Comparison of ENCODE assay signal across 18 mouse cellular contexts in the genomic region with DNA sequence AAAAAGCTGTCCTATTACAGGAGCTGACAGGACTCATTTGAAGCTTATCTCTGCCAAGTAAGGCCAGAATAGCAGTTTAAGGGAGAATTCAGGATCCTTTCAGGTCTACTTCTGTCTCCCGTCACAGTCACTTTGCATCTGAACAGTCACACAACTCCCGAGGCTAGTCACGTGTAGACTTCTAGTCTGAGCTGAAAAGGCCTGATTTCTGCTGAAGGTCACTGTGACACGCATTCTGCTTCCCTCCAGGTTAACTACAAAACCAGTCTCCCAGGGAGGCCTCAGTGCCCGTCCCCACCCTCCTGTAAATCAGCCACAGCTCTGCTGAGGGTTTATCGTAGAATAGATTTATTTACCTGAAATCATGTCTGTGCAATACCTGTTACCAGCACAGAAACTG. TPM values are rescaled to one million over a fixed set of nuclear protein-coding genes. Genes with fewer than 3 reads are reported as not detected.
DNase-seq lines count a peak whose midpoint lies in the region; ATAC-seq and TF ChIP-seq lines count a peak whose summit lies in the region.
"Had no signal": no experiment of that assay in that cellular context is flagged by ENCODE, and none has a peak within 500 bp of the region (broad histone marks: within the 10 kb centered on the region; RNA-seq: fewer than 3 reads in every experiment).

No protein-coding gene starts in this region.

- H3K4me1 ChIP-seq in heart, embryonic 15.5 days (replicated peaks), result peaks cover 36% of the 10 kb centered on the region
- no peaks in the 10 kb centered on the region for H3K4me1 ChIP-seq in kidney, postnatal 0 days (replicated peaks; ENCODE audit: insufficient read depth, low read length)
- H3K4me1 ChIP-seq: limb, embryonic 15.5 days had no signal

- no peak for ATAC-seq in heart, embryonic 15.5 days (replicated peaks; ENCODE audit: insufficient number of reproducible peaks, insufficient read depth, low FRiP score, low read depth)
- no peak for ATAC-seq in kidney, postnatal 0 days (replicated peaks; ENCODE audit: low FRiP score, low read depth)
- ATAC-seq: CD4-positive, CD25-positive, alpha-beta regulatory T cell, adult 4 months had no signal

- H3K4me2 ChIP-seq in heart, embryonic 15.5 days, result no peak overlapping the region
- H3K4me2 ChIP-seq in kidney, postnatal 0 days (ENCODE audit: low read length), result no peak overlapping the region
- H3K4me2 ChIP-seq: limb, embryonic 15.5 days; liver, embryonic 15.5 days; midbrain, embryonic 11.5 days had no signal

- no peaks in the 10 kb centered on the region for H3K27me3 ChIP-seq in heart, embryonic 15.5 days
- H3K27me3 ChIP-seq in kidney, postnatal 0 days (ENCODE audit: insufficient read depth, low read length), result no peaks in the 10 kb centered on the region
- H3K27me3 ChIP-seq: limb, embryonic 15.5 days; liver, embryonic 15.5 days had no signal

- peaks cover 61% of the 10 kb centered on the region for H3K36me3 ChIP-seq in heart, embryonic 15.5 days
- peaks cover 45% of the 10 kb centered on the region for H3K36me3 ChIP-seq in kidney, postnatal 0 days (ENCODE audit: insufficient read depth, low read length)

- WGBS in heart, embryonic 15.5 days, result 52% methylated on average over 6 of the region's 6 CpGs
- 71% methylated on average over 6 of the region's 6 CpGs for WGBS in kidney, postnatal 0 days

- no peak overlapping the region for H3K9ac ChIP-seq in heart, embryonic 15.5 days
- no peak overlapping the region for H3K9ac ChIP-seq in kidney, postnatal 0 days (ENCODE audit: low read depth, low read length)
- H3K9ac ChIP-seq: limb, embryonic 15.5 days; liver, embryonic 15.5 days had no signal

- peak overlapping the region; percentile 63 for H3K27ac ChIP-seq in heart, embryonic 15.5 days
- H3K27ac ChIP-seq in kidney, postnatal 0 days, result peak overlapping the region; percentile 54; the same call in 1 of the 2 replicates
- H3K27ac ChIP-seq: limb, embryonic 15.5 days; liver, embryonic 15.5 days had no signal

- H3K4me3 ChIP-seq in heart, embryonic 15.5 days, result no peak overlapping the region
- no peak overlapping the region for H3K4me3 ChIP-seq in kidney, postnatal 0 days (replicated peaks; ENCODE audit: low read depth, low read length)
- H3K4me3 ChIP-seq: limb, embryonic 15.5 days; liver, embryonic 15.5 days had no signal

- DNase-seq in adrenal gland, postnatal 14 days, result peak; percentile 45
- no peak for DNase-seq in adrenal gland, postnatal 25 days
- DNase-seq in heart, adult 9 months (ENCODE audit: low spot score in 2 of 2), result no peak
- DNase-seq in kidney, postnatal 0 days (ENCODE audit: low spot score), result no peak
- no peak for DNase-seq in kidney, postnatal 25 days
- peak; percentile 97 for DNase-seq in ES-CJ7 (ENCODE audit: low read depth, low spot score)
- no peak for DNase-seq in yolk sac, embryonic 10.5 days (ENCODE audit: low spot score)
- DNase-seq: adrenal gland, postnatal 10 days; cerebellum, adult 18-20 months; cerebellum, postnatal 25 days; kidney, adult 18-20 months; right cerebral cortex, adult 18-20 months; thymus, postnatal 14 days had no signal

- no peak for TF ChIP-seq CTCF in kidney, postnatal 0 days (IDR thresholded peaks at IDR 0.05; ENCODE audit: low read depth)

- no peaks in the 10 kb centered on the region for H3K9me3 ChIP-seq in heart, embryonic 15.5 days (replicated peaks)
- no peaks in the 10 kb centered on the region for H3K9me3 ChIP-seq in kidney, postnatal 0 days (replicated peaks; ENCODE audit: low read length)
- H3K9me3 ChIP-seq: limb, embryonic 15.5 days; liver, embryonic 15.5 days had no signal

RNA-seq across cellular contexts. Expression of a gene that starts 31.7 kb away (rescaled TPM):
- total RNA-seq in adrenal gland, postnatal 14 days (2021), result 47.3 and 50.4 TPM in 2 replicates
- total RNA-seq in adrenal gland, postnatal 25 days (2021), result 43.6 and 46.0 TPM in 2 replicates
- 30.2 and 38.5 TPM in 2 replicates for polyA plus RNA-seq in heart, embryonic 15.5 days (2015; fragmentation: Nextera tagmentation; extraction: Ambion mirVana)
- polyA plus RNA-seq in kidney, postnatal 0 days (2015; fragmentation: Nextera tagmentation; extraction: Ambion mirVana), result 37.5 and 42.0 TPM in 2 replicates

RNA-seq across cellular contexts. Expression of a gene that starts 48.8 kb away (rescaled TPM):
- total RNA-seq in adrenal gland, postnatal 14 days (2021), result 212 and 220 TPM in 2 replicates
- total RNA-seq in adrenal gland, postnatal 25 days (2021), result 176 and 179 TPM in 2 replicates
- polyA plus RNA-seq in heart, embryonic 15.5 days (2015; fragmentation: Nextera tagmentation; extraction: Ambion mirVana), result 288 and 291 TPM in 2 replicates
- 37.8 and 38.5 TPM in 2 replicates for polyA plus RNA-seq in kidney, postnatal 0 days (2015; fragmentation: Nextera tagmentation; extraction: Ambion mirVana)

Comparison
In these comparisons a context has a peak if more than half of its experiments do, and no peak if none do; other contexts are left out.
1. DNase-seq: peak in adrenal gland, postnatal 14 days (single experiment) and ES-CJ7 (single experiment); none in adrenal gland, postnatal 25 days (single experiment), heart, adult 9 months (0 of 2), kidney, postnatal 0 days (single experiment), kidney, postnatal 25 days (0 of 2) and yolk sac, embryonic 10.5 days (single experiment).